Mouse (Mus musculus) gastrocnemius, adult 8-10 months (tissue): Measurements from ENCODE around the gene Sox5. TPM values are rescaled to one million over a fixed set of nuclear protein-coding genes. Genes with fewer than 3 reads are reported as not detected.

ENCODE experiments used
- DNase-seq, 2 experiments: peaks; one replicate each; pipeline ENCODE4 v3.0.0; 2022; ENCODE audit warnings: low spot score in 2 of 2
- total RNA-seq, 4 experiments: library from RNA; stranded (reverse); gene quantifications; 2 replicates each; pipeline ENCODE4 v1.2.4; 2022

The Sox5 gene
- total RNA-seq, 4 experiments from 2014 or later, result 0.83 to 2.4 (median 0.96) TPM

DNA sequence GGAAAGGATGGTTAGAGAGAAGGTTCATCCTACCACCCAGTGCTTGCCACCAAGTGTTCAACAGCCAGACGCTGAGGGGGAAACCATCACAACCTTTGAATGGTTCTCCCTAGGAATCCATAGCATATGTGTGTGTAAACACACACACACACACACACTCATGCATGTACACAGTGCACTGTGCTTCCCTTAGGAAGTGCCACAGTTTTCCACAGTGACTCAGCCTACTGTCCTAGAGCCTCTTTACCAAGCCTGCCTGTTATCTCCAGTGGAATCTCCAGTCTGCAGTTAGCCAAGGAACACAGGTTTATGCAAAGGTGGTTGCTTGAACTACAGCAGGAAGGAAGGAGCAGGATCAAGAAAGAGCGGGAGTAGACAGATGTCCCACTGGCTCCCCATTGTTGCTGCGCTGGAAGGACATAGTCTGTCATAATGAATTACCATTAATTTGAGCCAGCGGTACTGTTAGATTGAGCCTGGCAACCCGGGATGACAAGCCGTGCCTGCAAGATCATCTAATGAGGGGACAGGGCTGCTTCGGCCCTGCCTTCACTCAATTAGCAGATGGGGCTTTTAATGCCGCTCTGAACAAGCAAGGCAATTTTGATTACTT lies 335.9 kb downstream of the Sox5 start:
- no peak for DNase-seq

DNA sequence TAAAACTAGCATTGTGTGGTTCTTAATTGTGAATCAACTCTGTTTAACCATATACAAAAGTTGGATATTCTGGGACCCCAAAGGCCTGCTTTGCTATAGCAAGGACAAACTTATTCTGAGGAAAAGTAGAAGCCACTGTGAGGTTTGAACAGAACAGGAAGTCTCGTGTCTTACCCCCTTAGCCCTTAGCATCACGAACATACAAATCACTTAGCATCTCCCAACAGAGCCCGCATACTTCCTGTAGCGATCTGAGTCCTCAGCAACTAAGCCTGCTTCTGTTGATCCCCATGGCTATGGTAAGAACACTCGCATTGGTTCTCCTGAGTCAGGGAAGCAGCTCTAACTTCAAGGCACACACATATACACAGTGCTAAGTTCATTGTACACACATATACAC lies 337.4 kb downstream of the Sox5 start:
- DNase-seq, result no peak

DNA sequence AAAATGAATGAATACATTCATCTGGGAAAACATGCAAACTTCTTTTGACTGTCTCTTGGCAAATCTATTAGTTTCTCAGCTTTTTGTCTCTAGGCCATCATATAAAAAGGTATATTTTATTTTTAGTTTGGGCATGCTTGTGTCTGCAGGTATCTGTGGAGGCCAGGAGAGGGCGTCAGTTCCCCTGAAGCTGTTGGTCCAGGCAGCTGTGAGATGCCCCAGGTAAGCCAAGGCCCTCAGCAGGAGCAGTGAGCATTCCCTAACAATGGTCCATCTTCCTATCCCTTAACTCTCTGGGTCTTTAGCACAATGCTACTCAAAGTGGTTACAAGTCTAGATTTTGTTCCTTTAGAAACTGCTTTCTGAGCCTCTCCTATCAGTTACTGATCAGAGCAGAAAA lies 338.1 kb downstream of the Sox5 start:
- DNase-seq, result no peak

DNA sequence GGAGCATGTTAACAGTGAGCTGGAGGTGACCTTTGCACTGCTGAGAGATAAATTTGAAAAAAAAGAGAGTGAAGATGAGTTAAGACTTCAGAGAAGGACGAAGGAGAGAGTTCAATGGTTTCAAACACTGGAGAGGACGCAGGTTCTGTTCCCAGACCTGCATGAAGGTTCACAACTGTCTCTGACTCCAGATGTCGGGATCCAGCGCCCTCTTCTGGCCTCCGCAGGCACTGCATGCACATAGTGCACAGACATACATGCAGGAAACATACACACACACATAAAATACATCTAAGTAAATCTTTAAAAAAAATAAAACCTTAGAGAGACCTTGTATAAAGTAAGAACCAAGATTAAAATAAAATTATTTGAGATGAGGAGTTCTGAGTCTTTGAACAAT lies 352.5 kb downstream of the Sox5 start:
- no peak for DNase-seq

DNA sequence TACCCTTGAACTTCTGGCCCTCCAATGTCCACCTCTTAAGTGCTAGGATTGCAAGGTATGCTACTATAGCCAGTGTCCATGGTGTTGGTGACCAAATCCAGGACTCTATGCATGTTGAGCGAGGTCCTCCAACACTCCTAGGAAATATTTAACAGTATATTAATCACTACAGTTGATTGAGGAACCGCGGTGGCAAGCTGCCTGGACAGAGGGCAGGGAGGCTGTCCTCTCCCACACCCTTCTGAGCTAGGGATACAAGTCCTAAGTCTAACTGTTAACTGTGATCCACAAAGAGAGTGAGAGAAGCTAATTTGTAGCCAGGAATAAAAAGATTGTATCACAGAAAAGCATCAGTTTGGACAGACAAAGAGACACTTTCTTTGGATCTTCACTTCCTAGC lies 373.7 kb downstream of the Sox5 start:
- DNase-seq, result no peak

DNA sequence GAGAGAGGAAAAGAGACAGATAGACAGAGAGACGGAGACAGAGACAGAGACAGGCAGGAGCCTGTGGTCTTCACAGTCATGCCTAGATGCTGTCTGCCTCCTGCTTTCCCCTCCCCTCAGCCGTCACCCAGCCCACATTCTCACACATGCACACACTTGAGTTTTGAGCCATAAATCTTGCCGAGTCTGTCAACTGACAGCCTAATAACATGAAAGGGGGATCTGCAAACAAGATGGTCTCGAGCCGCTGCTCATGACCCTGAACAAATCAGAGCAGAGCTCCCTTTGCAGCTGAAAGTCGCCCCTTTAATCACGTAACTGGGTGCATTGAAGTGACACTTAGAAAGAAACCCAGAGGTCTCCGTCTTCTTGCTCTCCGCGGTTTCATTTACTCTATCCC lies 383.7 kb downstream of the Sox5 start:
- DNase-seq, result no peak

DNA sequence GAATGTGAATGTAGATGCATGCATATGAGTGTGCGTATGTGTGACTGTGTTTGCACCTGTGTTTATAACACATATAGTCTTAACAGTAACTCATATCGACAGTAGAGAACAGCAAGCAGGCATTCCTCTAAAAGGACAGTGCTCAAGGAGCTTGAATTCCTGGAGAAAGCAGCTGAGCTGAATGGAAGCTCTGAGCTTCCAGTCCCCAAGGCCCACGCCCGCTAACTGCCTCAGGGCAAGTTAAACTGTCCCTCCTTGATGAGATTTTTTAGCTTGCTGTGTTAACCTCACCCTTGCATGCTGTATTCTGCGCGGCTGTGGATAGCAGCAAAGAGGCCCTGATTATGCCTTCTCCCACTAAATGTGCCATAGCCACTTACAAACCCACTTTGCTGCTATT lies 388.6 kb downstream of the Sox5 start:
- DNase-seq, result no peak

DNA sequence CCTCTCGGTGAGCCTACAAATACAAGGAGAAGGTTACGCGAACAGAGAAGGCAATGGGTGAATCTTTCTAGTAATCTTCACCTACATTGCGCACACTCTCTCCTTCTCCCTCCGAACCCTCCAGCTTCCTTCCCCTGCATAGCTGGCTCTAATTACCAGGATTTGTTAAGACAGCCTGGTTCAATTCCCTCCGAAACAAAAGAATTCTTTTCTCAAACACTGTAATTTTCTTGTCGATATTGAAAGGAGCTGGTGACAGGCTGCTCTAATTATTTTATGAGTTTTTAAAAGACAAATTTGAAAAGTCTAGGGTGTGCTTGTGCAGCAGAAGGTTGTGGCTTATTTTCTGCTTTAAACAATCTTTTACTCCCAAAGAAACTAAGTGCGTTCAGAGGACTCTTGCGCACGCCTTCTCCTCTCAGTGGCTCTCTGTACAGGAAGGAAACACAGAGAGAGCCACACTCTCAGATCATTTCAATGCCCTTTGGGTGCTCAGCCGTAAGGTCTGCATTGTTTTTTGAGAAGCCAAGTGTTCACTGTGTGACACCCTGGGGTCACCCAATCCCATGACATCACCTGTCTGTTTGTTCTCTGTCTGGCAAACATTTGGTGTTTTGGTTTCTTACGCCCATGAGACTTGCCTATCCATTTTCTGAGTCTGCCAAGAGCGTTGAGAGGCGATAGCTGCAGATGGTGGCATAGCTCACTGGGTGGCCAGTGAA lies 392.3 kb downstream of the Sox5 start:
- no peak for DNase-seq

DNA sequence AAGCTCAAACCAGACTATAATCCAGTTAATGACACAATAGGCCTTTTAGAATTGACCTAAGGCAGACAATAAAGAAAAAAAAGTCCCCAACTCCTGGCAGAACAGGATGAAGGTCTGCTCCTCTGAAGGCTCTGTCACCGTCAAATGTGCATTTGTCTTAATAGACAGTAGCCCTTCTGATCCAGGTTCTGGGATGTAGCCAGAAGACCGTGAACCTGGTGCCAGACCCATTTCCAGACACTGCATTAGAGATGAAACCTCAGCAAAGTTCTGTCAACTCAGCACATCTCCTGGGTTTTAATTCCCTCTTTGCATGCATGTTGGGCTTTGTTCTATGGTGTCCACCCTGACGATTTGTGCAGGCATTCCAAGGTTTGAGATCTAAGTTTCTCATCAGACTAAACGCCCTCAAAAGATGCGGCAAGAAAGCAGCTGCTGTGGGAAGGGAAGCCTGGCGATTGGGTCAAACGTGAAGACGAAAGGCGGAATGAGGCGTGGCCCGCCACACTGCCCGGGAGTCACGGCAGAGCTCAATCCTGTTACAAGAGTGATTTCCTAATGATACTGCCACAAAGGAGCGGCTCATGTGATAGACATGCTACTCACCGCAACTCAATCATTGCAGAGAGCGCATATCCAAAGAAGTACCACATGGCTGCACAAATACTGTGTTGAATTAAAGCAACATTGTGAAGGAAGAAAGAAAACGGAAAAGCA lies 394.1 kb downstream of the Sox5 start:
- DNase-seq, result no peak

DNA sequence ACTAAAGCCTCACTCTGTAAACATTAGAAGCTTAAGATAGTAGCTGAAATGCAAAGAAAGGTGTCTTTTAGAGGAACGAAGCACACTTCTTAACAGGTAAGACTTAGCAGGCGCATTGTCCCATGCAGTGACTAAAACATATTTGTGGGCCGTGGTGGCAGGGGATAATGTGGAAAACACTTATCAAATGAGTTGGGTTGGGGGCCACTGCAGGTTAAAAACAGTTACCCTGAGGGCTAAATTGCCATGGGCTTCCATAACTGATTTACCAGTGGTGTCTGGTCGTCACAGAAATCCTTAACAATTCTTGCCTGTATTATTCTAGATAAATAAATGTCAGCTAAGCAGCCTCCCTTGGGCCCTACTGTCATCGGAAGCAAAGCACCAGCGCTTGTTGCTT lies 401.1 kb downstream of the Sox5 start:
- no peak for DNase-seq

DNA sequence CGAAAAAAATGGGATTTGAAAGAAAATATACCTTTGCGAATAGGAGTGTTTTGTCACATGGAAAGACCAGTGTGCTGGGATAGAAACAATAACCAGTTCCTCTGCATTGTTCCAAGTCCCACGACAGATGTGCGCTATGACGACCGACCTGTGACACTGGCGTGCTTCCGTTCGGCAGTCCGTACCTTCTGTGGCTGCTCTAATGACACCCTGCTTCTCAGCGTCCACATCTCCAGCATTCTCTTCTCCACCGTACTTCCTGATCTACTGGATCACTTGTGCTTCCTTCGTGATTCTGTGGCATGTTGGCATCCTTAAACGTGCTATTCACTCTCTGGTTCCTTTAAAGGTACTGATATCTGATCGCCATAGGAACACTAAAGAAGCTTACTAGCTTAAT lies 401.6 kb downstream of the Sox5 start:
- no peak for DNase-seq

DNA sequence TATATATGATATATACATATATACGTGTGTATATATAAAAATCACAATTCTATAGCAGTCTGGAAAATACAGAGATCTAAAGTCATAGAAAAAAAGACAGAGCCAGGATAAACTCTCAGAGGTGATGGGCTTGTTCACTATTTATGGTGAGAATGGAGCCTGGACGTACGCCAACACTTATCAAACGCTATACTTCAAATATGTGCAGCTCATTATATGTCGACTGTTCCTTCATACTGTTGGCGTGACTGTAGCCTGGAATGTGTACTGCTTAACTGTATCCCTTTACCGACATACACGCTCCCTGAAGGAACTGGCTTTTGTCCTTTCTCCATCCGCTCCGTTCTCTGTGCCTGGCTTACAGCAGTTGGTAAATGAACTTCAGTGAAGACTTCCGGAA lies 407.0 kb downstream of the Sox5 start:
- no peak for DNase-seq

DNA sequence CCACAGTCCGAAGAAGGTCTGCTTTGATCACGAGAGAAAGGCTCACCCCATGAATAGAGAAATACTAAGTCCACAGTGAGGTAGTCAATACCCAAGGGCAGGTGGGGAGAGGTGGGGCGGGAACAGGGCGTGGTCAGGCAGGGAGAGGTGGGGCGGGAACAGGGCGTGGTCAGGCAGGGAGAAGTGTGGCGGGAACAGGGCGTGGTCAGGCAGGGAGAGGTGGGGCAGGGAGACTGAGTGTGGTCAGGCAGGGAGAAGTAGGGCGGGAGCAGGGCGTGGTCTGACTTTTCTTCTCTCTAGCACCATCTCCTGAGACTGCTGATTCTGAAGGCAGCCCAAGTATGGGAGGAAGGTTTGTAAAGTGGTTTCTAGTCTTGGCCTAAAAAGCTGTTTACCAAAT lies 411.1 kb downstream of the Sox5 start:
- DNase-seq, result no peak

DNA sequence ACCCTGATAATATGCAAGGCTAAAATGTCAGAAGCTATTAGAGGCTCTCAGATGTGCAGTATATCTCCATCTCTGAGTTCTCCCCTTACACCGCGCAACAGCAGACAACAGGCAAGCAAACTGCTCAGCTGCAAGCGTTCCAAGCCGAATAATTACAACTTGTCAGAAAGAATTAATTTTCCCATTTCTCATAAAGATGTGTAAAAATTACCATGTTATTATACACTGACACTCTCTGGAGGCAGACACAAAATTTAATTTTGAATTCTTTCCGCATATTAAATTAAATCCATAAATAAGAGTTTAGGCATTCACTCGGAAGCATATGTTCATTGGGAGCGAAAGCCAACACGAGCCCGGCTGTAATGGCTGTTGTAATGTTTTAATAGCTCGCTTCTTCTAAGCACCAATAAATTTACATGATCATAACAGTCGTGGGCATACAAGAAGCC lies 414.1 kb downstream of the Sox5 start:
- DNase-seq, result no peak

DNA sequence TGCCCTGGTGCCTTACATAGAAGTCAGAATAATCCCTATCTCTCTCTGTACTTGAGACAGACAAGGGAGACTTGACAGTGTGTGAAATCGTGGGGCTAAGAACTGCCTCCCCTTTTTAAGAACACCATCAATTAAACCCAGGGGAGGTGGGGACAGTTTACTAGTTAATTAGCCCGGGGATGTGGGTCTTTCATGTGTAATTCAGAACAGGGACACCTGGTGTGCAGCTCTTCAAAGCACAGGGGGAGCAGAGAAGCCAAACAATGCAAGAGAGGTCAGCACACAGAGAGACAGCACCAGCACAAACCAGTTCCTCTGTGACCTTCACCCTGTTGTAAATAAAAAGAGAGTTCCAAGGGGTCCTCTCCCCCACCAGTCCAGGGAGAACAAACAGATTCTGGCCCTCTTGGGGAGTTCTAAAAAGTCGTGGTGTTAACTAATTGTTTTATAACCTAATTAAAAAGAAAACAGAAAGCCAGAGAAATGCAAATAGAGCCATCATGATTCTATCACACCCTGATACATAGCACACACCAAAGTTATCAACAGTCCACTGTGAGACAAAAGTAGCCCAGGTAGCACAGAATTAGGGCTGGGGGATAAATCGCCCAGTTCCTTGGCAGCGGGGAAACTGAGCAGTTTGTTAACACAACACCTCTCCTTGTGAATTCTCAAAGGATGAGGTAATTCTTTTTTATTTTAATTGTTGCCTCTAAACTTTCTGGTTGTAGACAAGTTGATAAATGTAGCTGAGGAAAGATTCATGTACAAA lies 420.3 kb downstream of the Sox5 start:
- DNase-seq, result no peak

DNA sequence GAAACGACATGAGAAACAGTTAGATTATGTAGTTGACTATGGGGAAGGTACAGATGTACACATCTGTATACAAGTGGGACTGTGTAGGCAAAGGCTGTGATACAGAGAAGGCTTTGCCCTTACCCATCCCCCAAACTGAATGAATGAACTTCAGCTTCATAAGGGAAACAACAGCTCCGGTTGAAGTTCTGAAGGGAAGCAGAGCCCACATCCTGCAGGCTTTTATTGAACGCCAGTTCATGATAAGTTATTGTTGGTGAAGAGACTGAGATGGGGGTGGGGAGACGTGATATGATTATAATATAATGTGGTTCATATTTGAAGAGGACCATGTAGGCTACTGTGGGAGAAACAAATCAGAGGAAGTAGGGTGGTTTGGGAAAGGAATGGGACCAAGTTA lies 424.7 kb downstream of the Sox5 start:
- no peak for DNase-seq

DNA sequence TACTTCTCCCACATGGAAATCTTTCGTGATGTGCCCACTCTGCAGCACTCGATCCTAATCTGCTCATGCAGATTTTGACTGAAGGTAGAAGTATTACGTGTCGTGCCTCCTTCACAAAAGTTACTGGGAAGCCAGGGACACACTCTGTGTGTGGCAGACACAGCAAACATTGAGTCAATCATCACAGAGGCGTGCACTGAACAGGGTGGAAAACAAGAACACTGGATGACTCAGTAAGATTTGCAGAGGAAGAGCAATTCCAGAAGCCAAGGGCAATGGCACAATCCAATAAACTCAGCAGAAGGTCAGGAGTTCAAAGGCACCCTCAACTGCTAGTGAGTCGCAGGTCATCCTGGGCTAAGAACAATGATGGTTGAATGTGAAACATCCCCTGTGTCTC lies 430.7 kb downstream of the Sox5 start:
- DNase-seq, result no peak

DNA sequence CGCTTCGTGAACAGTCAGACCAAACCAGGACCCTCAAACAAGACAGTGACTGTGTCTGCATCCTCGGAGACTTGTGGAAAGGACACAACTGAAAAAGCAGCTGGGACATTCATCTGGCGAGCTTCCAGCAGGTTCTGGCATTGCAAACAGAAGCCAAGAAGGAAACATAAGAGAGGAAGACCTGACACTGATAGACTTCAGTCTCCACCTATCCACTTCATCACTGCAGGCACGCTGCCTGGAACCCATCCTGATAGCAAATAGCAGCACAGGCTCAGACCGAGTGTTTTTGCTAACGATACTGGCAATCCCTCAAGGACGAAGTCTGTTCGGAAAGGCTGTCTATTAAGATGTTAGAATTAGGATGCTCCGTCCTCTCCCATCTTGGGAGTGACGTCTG lies 438.4 kb downstream of the Sox5 start:
- DNase-seq, result no peak

DNA sequence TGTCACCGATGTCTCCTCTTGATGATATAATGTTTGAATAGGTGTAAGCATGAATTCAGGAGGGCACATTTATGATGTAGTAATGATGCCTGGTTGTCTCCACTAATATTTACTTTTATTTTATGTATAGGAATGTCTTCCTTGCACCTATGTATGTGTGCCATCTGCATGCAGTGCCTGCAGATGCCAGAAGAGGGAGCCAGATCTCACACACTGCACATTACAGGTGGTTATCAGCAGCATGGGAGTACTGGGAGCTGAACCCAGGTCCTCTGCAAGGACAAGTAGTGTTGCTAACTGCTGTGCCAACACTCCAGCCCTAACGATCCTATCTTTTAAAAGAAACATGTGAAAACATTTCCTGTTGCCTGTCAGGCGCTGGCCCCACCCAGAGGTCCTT lies 442.2 kb downstream of the Sox5 start:
- no peak for DNase-seq

DNA sequence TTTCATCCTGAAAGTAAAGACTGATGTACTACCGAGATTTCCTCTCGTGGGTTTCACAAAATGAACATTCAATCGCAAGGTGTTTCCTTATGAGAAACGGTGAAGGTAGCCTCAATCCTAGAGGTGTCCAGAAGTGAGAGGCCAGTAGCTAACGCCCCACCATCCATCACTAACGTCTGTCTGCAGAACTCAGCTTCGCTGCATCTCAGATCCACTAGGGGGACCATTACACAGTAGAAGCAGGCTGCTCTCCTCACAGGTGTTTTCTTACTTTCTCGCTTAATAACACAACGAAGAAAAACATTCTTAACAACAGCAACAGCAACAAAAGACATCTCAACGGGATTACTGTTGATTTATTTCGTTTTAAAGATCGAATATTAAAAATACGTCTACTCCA lies 442.8 kb downstream of the Sox5 start:
- DNase-seq, result no peak

DNA sequence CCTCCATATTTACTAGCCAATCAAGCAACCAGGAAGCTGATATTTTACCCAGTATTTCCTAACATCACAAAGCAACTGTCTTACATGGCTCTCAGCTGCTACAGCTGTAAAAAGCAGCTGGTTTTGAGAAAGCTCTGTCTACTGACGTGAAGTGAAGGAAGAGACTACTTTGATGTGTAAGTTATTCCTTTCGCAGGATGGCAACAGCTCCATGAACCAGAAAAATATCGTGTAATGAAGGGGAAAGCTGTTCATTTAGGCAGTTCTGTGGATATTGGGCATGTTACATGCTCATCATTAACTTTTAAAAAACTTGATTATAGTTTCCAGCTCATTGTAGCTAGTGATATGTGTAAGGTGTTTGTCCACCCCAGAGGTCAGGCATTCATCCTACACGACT lies 443.6 kb downstream of the Sox5 start:
- DNase-seq, result no peak

DNA sequence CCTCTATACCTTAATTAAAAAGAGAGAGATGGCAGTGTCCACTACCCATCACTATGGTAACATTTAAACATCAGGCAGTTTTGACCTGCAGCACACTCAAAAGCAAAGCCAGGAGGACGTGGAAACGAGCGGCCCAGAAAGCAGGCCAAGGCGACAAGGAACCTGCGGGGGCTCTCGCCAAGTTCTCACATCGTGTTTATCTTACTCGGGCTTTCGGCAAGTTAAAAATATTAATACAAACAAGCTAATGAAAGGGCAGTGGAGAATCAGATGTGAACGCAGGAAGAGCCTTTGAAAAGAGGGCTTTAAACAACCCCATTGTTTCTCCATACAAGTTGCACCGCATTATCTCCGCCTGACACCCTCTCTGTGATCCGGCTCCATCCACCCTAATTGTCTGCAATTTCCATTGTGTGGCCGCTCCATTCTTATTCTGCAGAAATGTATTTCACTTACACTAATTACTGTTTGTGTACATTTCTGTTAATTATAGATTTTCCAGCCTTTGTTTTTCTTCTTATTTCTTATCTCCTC lies 444.3 kb downstream of the Sox5 start:
- DNase-seq, result no peak
